Mouse (Mus musculus): ENCODE measurements around the gene Slc41a2.

Gene Slc41a2

GRCm38 (mm10) chr10:83184480-83185069, 153.1 kb downstream of the Slc41a2 start:
- no peak for DNase-seq (ENCODE audit: low spot score)

DNA sequence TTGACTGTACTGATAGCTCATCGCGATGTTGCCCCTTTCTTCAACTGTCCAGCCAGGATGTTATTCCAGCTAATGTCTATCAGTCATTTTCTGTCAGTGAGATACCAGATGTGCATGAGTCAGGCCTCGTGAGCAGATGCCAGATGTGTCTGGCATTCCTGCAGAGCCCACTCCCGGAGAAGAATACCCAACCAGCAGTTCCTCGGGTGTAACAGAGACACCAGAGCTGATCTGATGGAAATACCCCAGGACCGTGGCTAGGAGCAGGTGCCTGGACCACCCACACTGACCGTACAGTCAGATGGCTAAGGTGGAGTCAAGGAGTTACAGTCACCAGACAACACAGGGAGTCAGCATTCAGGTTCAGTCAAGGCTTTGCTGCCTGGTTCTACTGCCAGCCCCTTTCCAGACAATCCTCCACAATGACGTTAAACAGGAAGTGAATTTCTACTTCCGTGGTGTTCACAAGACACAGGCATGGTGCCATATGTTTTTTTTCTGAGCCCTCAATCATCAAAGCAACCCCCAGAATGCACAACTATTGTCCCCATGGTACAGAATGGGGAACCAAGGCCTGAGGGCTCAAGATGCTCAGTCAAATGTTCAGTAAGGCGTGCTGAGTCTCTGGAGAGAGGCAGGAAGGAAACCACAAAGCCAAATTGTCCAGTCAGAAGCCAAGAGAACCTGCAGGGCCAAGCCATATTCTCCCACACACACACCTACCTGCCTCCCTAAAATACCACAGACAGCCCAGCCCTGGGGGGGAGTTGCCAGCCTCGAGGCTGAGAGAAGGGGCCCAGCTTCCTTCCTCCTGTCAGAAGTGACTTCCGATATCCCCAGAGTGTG, 153.8 kb downstream of the Slc41a2 start:
- DNase-seq (ENCODE audit: low spot score): no peak

DNA sequence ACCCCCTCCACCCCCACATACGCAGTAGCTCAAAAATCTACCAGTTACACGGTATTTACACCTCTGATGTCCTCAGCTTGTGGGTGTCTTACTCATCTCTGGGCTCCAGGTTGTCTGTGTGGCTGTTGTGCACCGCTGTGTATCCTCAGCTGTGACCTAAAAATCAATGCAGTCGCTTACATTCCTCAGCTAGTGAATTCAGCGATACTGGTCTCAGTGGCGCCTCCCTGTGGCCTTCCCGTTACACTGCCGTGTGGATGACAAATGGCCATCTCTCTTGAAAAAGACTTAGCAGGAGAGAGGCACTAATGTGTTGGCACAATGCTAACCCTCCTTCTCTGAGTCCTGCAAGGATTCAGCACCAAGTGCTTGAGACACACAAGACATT, 155.1 kb downstream of the Slc41a2 start:
- DNase-seq (ENCODE audit: low spot score): peak; percentile 45

- DNase-seq (ENCODE audit: low spot score): no peak
Observed at GRCm38 (mm10) chr10:83181831-83182572, 155.7 kb downstream of the Slc41a2 start.

All from lung, postnatal 25 days (tissue).